Mouse (Mus musculus): ENCODE data around the gene Cdhr2.

DNA sequence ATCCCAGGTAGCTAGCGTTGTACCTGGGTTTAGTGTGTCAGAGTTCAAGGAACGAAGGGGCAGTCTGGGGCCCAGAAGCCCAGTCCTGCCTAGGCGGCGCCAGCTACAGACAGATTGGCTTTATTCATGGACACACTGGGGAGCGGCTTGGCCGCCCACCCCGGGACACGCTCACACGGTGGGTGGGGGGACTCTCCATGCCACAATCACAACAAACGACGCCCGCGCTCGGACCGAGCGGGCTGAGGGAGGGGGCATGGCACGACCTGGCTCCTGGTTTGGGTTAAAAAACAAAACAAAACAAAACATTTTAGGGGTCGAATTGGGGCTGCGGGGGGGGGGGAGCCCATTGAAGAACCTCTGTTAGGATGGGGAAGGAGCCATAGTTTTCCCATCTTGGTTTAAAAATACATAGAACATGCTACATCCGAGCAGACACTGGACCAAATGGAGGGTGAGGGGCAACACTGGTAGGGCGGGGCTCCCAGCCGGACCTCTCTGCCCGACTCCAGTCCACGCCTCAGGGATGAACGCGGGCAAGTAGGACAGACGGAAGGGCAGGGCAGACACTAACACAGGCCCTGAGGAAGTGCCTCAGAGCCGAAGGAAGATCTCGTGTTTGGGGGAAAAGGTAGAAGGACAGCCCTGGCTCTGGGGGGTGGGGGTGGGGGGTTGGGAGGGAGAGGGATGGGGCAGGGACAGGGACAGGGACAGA, 57.7 kb downstream of the Cdhr2 start:
- TF ChIP-seq GATA1 (IDR thresholded peaks at IDR 0.05; ENCODE audit: borderline replicate concordance, low read length) (no peak), FLI1 (IDR thresholded peaks at IDR 0.05; ENCODE audit: low read length) (no peak)
